Mouse (Mus musculus) urinary bladder, postnatal 25 days (tissue): ENCODE measurements around the gene Nt5c2.
A peak's percentile ranks its signal among the peaks of the same experiment; 100 is the strongest.

ENCODE experiments used
- DNase-seq: peaks from one replicate; pipeline ENCODE4 v3.0.0; 2022; ENCODE audit warnings: low spot score

The Nt5c2 gene

GRCm38 (mm10) chr19:46885365-46885764 is 129.6 kb downstream of the Nt5c2 start:
- no peak for DNase-seq

- DNase-seq = no peak
These were observed 135.1 kb downstream of the Nt5c2 start for GRCm38 (mm10) chr19:46879876-46880275.

- peak; percentile 24 for DNase-seq
These were observed 136.6 kb downstream of the Nt5c2 start for GRCm38 (mm10) chr19:46878346-46878745.

GRCm38 (mm10) chr19:46877886-46878285 is 137.1 kb downstream of the Nt5c2 start:
- DNase-seq = no peak

- peak; percentile 88 for DNase-seq
These were observed 139.2 kb downstream of the Nt5c2 start for GRCm38 (mm10) chr19:46875790-46876189.

GRCm38 (mm10) chr19:46873924-46874323 is 141.0 kb downstream of the Nt5c2 start:
- DNase-seq = no peak

GRCm38 (mm10) chr19:46871651-46872050 is 143.3 kb downstream of the Nt5c2 start:
- DNase-seq = no peak

GRCm38 (mm10) chr19:46871096-46871495 is 143.9 kb downstream of the Nt5c2 start:
- DNase-seq = no peak

GRCm38 (mm10) chr19:46869526-46869925 is 145.4 kb downstream of the Nt5c2 start:
- DNase-seq = peak; percentile 74

- DNase-seq = no peak
These were observed 145.9 kb downstream of the Nt5c2 start for GRCm38 (mm10) chr19:46869049-46869448.

GRCm38 (mm10) chr19:46865381-46865780 is 149.6 kb downstream of the Nt5c2 start:
- DNase-seq = no peak

- no peak for DNase-seq
These were observed 150.1 kb downstream of the Nt5c2 start for GRCm38 (mm10) chr19:46864731-46865331.

GRCm38 (mm10) chr19:46864079-46864478 is 150.9 kb downstream of the Nt5c2 start:
- DNase-seq = no peak

- DNase-seq = no peak
These were observed 151.6 kb downstream of the Nt5c2 start for GRCm38 (mm10) chr19:46863236-46863927.

- DNase-seq = no peak
These were observed 152.4 kb downstream of the Nt5c2 start for GRCm38 (mm10) chr19:46862556-46862955.

GRCm38 (mm10) chr19:46858200-46858599 is 156.8 kb downstream of the Nt5c2 start:
- no peak for DNase-seq

- DNase-seq = no peak
These were observed 157.5 kb downstream of the Nt5c2 start for GRCm38 (mm10) chr19:46857277-46857989.

- no peak for DNase-seq
These were observed 158.2 kb downstream of the Nt5c2 start for GRCm38 (mm10) chr19:46856780-46857179.

- no peak for DNase-seq
These were observed 158.7 kb downstream of the Nt5c2 start for GRCm38 (mm10) chr19:46856232-46856631.

- no peak for DNase-seq
These were observed 165.4 kb downstream of the Nt5c2 start for GRCm38 (mm10) chr19:46849443-46849997.

- no peak for DNase-seq
These were observed 166.3 kb downstream of the Nt5c2 start for GRCm38 (mm10) chr19:46848381-46849268.

GRCm38 (mm10) chr19:46846459-46846858 is 168.5 kb downstream of the Nt5c2 start:
- no peak for DNase-seq
